Mouse (Mus musculus) intestine, postnatal 0 days (tissue): ENCODE results near the gene Ermap. TPM values are rescaled to one million over a fixed set of nuclear protein-coding genes. Genes with fewer than 3 reads are reported as not detected.

Experiments
- ATAC-seq: fragments of 200-750 bp; cut with Nextera tagmentation; 2 replicates; pipeline ENCODE4 v1.8.0; 2017; ENCODE audit warnings: mild to moderate bottlenecking, moderate TSS enrichment, moderate library complexity
- H3K27ac ChIP-seq: fragments of 300-500 bp; sonication (generic); 2 replicates; pipeline ENCODE4 v1.5.1; 2014; ENCODE audit warnings: mild to moderate bottlenecking, low read depth, low read length, moderate library complexity
- H3K27me3 ChIP-seq: fragments of 300-500 bp; sonication (generic); replicated peaks from 2 replicates; pipeline ENCODE4 v1.6.1; 2014; ENCODE audit warnings: low read length, mixed read lengths; ENCODE audit not compliant: control insufficient read depth, insufficient read depth
- H3K36me3 ChIP-seq: fragments of 300-500 bp; sonication (generic); 2 replicates; pipeline ENCODE4 v1.6.1; 2014; ENCODE audit warnings: mild to moderate bottlenecking, moderate library complexity; ENCODE audit not compliant: control insufficient read depth, insufficient read depth
- H3K4me1 ChIP-seq: fragments of 300-500 bp; sonication (generic); replicated peaks from 2 replicates; pipeline ENCODE4 v1.6.1; 2014; ENCODE audit warnings: antibody characterized with exemption, low read length, mixed read lengths; ENCODE audit not compliant: control insufficient read depth, insufficient read depth
- H3K4me2 ChIP-seq: fragments of 300-500 bp; sonication (generic); replicated peaks from 2 replicates; pipeline ENCODE4 v1.6.1; 2014; ENCODE audit warnings: low read depth, mild to moderate bottlenecking, moderate library complexity
- H3K4me3 ChIP-seq: fragments of 300-500 bp; sonication (generic); 2 replicates; pipeline ENCODE4 v1.5.1; 2014; ENCODE audit warnings: low read depth, low read length
- H3K9ac ChIP-seq: fragments of 300-500 bp; sonication (generic); 2 replicates; pipeline ENCODE4 v1.6.1; 2014; ENCODE audit warnings: mild to moderate bottlenecking, low read depth, low read length
- H3K9me3 ChIP-seq: fragments of 300-500 bp; sonication (generic); 2 replicates; pipeline ENCODE4 v1.6.1; 2016; ENCODE audit warnings: mixed run types; ENCODE audit not compliant: control insufficient read depth
- CTCF ChIP-seq: sonication (generic); IDR thresholded peaks from 2 replicates; pipeline ENCODE4 v1.5.1; 2016; ENCODE audit warnings: low read depth, mild to moderate bottlenecking, control low read depth, antibody characterized with exemption, moderate library complexity
- WGBS: fragments of 180-500 bp; shearing (Covaris S2); extraction: QIAGEN DNeasy Blood & Tissue Kit; methylation state at CpG from one replicate; pipeline ENCODE4 v1.1.7; 2014; 5-methylcytosine and 5-hydroxymethylcytosine counted together
- polyA plus RNA-seq: library from polyadenylated mRNA; unstranded; fragments of >200 nt; fragmentation: Nextera tagmentation; extraction: Ambion mirVana; gene quantifications from 2 replicates; pipeline ENCODE4 v1.2.1, GENCODE M21; 2015

Gene Ermap
- polyA plus RNA-seq, 1 experiment from 2014 or later, result 0.18 TPM

DNA sequence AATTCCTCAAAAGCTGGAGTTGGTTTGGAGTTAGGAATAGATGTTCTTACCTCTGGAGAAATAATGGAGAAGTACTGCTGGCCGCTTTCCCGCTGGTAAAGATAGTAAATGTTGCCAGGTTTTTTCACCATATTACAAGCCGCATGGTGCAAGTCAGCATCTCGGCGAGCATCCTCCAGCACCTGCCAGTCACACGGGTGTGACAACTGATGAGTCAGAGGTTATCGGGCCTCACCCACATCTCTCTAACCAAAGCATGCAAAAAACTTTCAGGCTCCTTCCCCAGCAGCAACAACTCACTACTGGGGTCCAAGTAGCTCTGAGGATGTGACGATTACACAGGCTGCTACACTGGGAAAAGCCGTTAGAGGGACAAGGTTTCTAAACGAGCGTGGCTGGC, 36.9 kb upstream of the Ermap start:
- no peak for TF ChIP-seq CTCF
- Histone ChIP-seq H3K4me3 (no peak overlapping the region), H3K27ac (no peak overlapping the region), H3K4me1 (no peaks in the 10 kb centered on the region), H3K9me3 (no peaks in the 10 kb centered on the region), H3K27me3 (no peaks in the 10 kb centered on the region), H3K4me2 (no peak overlapping the region), H3K36me3 (peaks cover 43% of the 10 kb centered on the region), H3K9ac (no peak overlapping the region)
- 89% methylated on average over 11 of the region's 11 CpGs for WGBS
- no peak for ATAC-seq

DNA sequence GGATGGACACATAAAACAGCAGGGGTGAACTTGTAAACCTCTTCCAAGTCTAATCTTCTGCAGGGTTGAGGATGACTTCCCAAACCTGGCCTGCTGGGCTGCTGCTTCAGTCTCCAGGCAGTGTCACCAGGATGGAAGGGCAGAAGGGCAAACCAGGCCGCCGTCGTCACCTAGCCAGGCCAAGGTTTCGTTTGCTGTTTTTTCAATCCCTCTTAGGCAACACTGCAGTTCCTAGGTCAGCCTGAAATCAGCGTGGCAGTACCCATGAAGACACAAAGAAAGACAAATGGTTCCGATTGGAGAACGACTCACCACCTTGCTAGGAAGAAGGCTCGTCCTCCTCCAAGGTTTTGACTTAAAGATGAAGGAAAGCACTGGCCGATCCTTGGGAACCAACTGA, 35.9 kb upstream of the Ermap start:
- no peak for TF ChIP-seq CTCF
- WGBS, result 91% methylated on average over 9 of the region's 9 CpGs
- no peak for ATAC-seq
- Histone ChIP-seq H3K9ac (no peak overlapping the region), H3K9me3 (no peaks in the 10 kb centered on the region), H3K4me2 (no peak overlapping the region), H3K36me3 (peaks cover 43% of the 10 kb centered on the region), H3K4me1 (no peaks in the 10 kb centered on the region), H3K27me3 (no peaks in the 10 kb centered on the region), H3K4me3 (no peak overlapping the region), H3K27ac (no peak overlapping the region)

GRCm38 (mm10) chr4:119224534-119224933, 34.7 kb upstream of the Ermap start:
- TF ChIP-seq CTCF, result no peak
- 96% methylated on average over 3 of the region's 3 CpGs for WGBS

GRCm38 (mm10) chr4:119223696-119224095, 33.9 kb upstream of the Ermap start:
- no peaks in the 10 kb centered on the region for H3K4me1 ChIP-seq
- no peaks in the 10 kb centered on the region for H3K27me3 ChIP-seq
- no peaks in the 10 kb centered on the region for H3K9me3 ChIP-seq
- peaks cover 39% of the 10 kb centered on the region for H3K36me3 ChIP-seq
- WGBS, result 88% methylated on average over 1 of the region's 1 CpGs
- H3K27ac ChIP-seq, result no peak overlapping the region
- ATAC-seq, result 0 out of 2 replicates have a peak, but pooled peaks have one; percentile 23
- no peak overlapping the region for H3K9ac ChIP-seq
- TF ChIP-seq CTCF, result peak; percentile 83
- no peak overlapping the region for H3K4me2 ChIP-seq
- H3K4me3 ChIP-seq, result no peak overlapping the region

More at GRCm38 (mm10) chr4:119224534-119224933, 34.7 kb upstream of the Ermap start:
- Histone ChIP-seq H3K4me3 (no peak overlapping the region), H3K36me3 (peaks cover 42% of the 10 kb centered on the region), H3K27me3 (no peaks in the 10 kb centered on the region), H3K9ac (no peak overlapping the region), H3K4me2 (no peak overlapping the region), H3K9me3 (no peaks in the 10 kb centered on the region), H3K27ac (no peak overlapping the region), H3K4me1 (no peaks in the 10 kb centered on the region)
- ATAC-seq, result no peak

GRCm38 (mm10) chr4:119218169-119218568, 28.4 kb upstream of the Ermap start, which contains the start of gene Tmem269:
TSS of gene Tmem269 (minus strand) at chr4:119218217.
- ATAC-seq, result no peak
- WGBS, result 18% methylated on average over 11 of the region's 11 CpGs

GRCm38 (mm10) chr4:119216667-119217066, 26.9 kb upstream of the Ermap start:
- no peak overlapping the region for H3K4me3 ChIP-seq
- no peaks in the 10 kb centered on the region for H3K9me3 ChIP-seq
- H3K9ac ChIP-seq, result no peak overlapping the region
- no peak overlapping the region for H3K27ac ChIP-seq
- ATAC-seq, result no peak
- H3K4me2 ChIP-seq, result no peak overlapping the region
- no peaks in the 10 kb centered on the region for H3K36me3 ChIP-seq
- no peaks in the 10 kb centered on the region for H3K4me1 ChIP-seq
- no peak for TF ChIP-seq CTCF
- H3K27me3 ChIP-seq, result no peaks in the 10 kb centered on the region
- WGBS, result 70% methylated on average over 8 of the region's 8 CpGs

More at GRCm38 (mm10) chr4:119218169-119218568, 28.4 kb upstream of the Ermap start, which contains the start of gene Tmem269:
- Histone ChIP-seq H3K36me3 (no peaks in the 10 kb centered on the region; the same call in 1 of the 2 replicates), H3K9me3 (no peaks in the 10 kb centered on the region), H3K4me2 (no peak within 1 kb of the TSS), H3K4me3 (no peak within 1 kb of the TSS), H3K27ac (no peak within 1 kb of the TSS), H3K27me3 (no peaks in the 10 kb centered on the region), H3K9ac (no peak within 1 kb of the TSS), H3K4me1 (no peaks in the 10 kb centered on the region)
- TF ChIP-seq CTCF, result no peak

DNA sequence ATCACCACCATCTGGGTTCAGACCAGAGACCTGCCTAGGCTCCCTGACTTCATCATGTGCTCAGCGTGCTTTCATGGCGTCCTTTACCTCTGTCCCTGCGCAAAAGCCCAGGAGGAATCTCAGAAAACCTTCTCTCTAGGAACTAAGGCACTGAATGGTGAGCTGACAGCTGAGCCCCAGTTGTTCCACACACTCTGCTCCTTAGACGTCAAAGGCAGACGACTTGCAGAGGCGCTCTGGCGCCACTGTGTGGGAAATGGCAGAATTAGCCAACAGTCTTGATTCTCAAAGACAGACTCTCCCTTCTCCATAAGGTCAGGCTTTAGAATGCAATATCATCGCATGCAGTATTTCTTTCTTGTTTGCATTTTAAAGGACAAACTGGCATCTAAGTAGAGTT, 14.9 kb upstream of the Ermap start:
- WGBS, result 17% methylated on average over 8 of the region's 8 CpGs
- Histone ChIP-seq H3K9ac (0 out of 2 replicates have a peak overlapping the region, but pooled peaks have one; percentile 1), H3K27me3 (no peaks in the 10 kb centered on the region), H3K4me3 (no peak overlapping the region), H3K4me1 (no peaks in the 10 kb centered on the region), H3K36me3 (0 out of 2 replicates have a peak, but pooled peaks cover 4% of the 10 kb centered on the region), H3K27ac (no peak overlapping the region), H3K4me2 (no peak overlapping the region), H3K9me3 (no peaks in the 10 kb centered on the region)
- no peak for ATAC-seq
- TF ChIP-seq CTCF, result peak; percentile 95
